Mouse (Mus musculus) bone marrow, adult 2 months (tissue): ENCODE measurements around the gene Cers5.

Experiments used
- CTCF ChIP-seq: fragments of 200-500 bp; IDR thresholded peaks from 2 replicates; pipeline ENCODE4 v1.5.1; 2011; ENCODE audit warnings: low read length, control low read depth; ENCODE audit not compliant: control insufficient read depth, insufficient read depth
- POLR2A ChIP-seq: fragments of 200-500 bp; IDR thresholded peaks from 2 replicates; pipeline ENCODE4 v1.6.1; 2011; ENCODE audit warnings: low read depth, mild to moderate bottlenecking, control low read depth, low read length, borderline replicate concordance; ENCODE audit not compliant: control insufficient read depth

- TF ChIP-seq CTCF (no peak), POLR2A (no peak)
Measured at GRCm38 (mm10) chr15:99727525-99727924, 45.2 kb downstream of the Cers5 start.
